Mouse (Mus musculus): ENCODE data around the gene Ankrd66.

- TF ChIP-seq CTCF (IDR thresholded peaks at IDR 0.05; ENCODE audit: low read depth) (no peak), EP300 (IDR thresholded peaks at IDR 0.05; ENCODE audit: low read depth) (no peak)
Measured at GRCm38 (mm10) chr17:43504594-43504934, 38.9 kb downstream of the Ankrd66 start.

All from liver, postnatal 0 days (tissue).